Mouse (Mus musculus) liver, embryonic 11.5 days (tissue): ENCODE results near the gene Ptpra. TPM values are rescaled to one million over a fixed set of nuclear protein-coding genes. Genes with fewer than 3 reads are reported as not detected.
"Not testable (repeated sequence)": the region's sequence is repeated elsewhere in the genome, so short reads cannot be mapped to it uniquely, and the experiment has no call there.

Experiments
- ATAC-seq: fragments of 200-750 bp; cut with Nextera tagmentation; replicated peaks from 2 replicates; pipeline ENCODE4 v1.8.0; 2017; ENCODE audit warnings: moderate number of reproducible peaks, mild to moderate bottlenecking, moderate TSS enrichment, moderate library complexity; ENCODE audit not compliant: low FRiP score
- DNase-seq: peaks from one replicate; pipeline ENCODE4 v3.0.0-alpha.2; 2017; ENCODE audit warnings: low spot score
- H3K27ac ChIP-seq: fragments of 300-500 bp; sonication (generic); 2 replicates; pipeline ENCODE4 v1.5.1; 2014; ENCODE audit warnings: mild to moderate bottlenecking, low read depth, low read length, control low read depth
- H3K27me3 ChIP-seq: fragments of 300-500 bp; sonication (generic); replicated peaks from 2 replicates; pipeline ENCODE4 v1.6.1; 2014; ENCODE audit warnings: low read length, mixed read lengths; ENCODE audit not compliant: control insufficient read depth, insufficient read depth
- H3K36me3 ChIP-seq: fragments of 300-500 bp; sonication (generic); 2 replicates; pipeline ENCODE4 v1.6.1; 2014; ENCODE audit warnings: mild to moderate bottlenecking, low read length, moderate library complexity, mixed read lengths; ENCODE audit not compliant: control insufficient read depth, insufficient read depth
- H3K4me1 ChIP-seq: fragments of 300-500 bp; sonication (generic); replicated peaks from 2 replicates; pipeline ENCODE4 v1.6.1; 2014; ENCODE audit warnings: low read length, mixed read lengths; ENCODE audit not compliant: control insufficient read depth, insufficient read depth
- H3K4me2 ChIP-seq: fragments of 300-500 bp; sonication (generic); 2 replicates; pipeline ENCODE4 v1.6.1; 2014; ENCODE audit warnings: mild to moderate bottlenecking, control low read depth, moderate library complexity
- H3K4me3 ChIP-seq: fragments of 300-500 bp; sonication (generic); 2 replicates; pipeline ENCODE4 v1.5.1; 2014; ENCODE audit warnings: low read depth, low read length, control low read depth
- H3K9ac ChIP-seq: fragments of 300-500 bp; sonication (generic); 2 replicates; pipeline ENCODE4 v1.6.1; 2014; ENCODE audit warnings: low read depth, low read length, control low read depth
- H3K9me3 ChIP-seq: fragments of 300-500 bp; sonication (generic); 2 replicates; pipeline ENCODE4 v1.6.1; 2016; ENCODE audit warnings: low read length, inconsistent platforms, mixed read lengths; ENCODE audit not compliant: control insufficient read depth
- WGBS: fragments of 180-500 bp; shearing (Covaris S2); extraction: QIAGEN DNeasy Blood & Tissue Kit; methylation state at CpG from one replicate; pipeline ENCODE4 v1.1.7; 2014; 5-methylcytosine and 5-hydroxymethylcytosine counted together
- polyA plus RNA-seq: library from polyadenylated mRNA; unstranded; fragments of >200 nt; fragmentation: Nextera tagmentation; extraction: Ambion mirVana; gene quantifications from 2 replicates; pipeline ENCODE4 v1.2.1, GENCODE M21; 2014

Gene Ptpra
- polyA plus RNA-seq, 1 experiment from 2014 or later = 66.2 TPM

DNA sequence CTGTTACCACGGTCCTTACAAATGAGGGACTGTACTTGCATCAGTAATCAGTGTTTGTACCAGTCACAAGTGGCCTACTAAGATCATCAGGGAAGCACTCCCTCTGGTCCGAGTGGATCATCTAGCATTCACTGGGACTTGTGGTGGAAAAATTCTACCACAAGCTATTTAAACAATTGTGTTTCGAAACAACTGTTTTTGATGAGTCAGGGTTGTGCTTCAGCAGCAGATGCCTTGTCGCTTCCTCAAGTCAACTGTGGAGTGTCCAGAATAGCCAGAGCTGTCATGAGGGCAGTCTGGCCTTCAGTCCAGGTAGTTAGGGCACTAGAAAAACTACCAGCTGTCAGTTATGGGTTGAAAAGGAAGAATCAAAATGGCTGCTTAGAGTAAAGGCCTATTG lies 38.5 kb downstream of the Ptpra start:
- WGBS = 68% methylated on average over 4 of the region's 4 CpGs
- Histone ChIP-seq H3K4me2 (no peak overlapping the region), H3K36me3 (no peaks in the 10 kb centered on the region; the same call in 1 of the 2 replicates), H3K27me3 (no peaks in the 10 kb centered on the region), H3K9ac (no peak overlapping the region), H3K9me3 (no peaks in the 10 kb centered on the region), H3K4me3 (no peak overlapping the region), H3K27ac (no peak overlapping the region), H3K4me1 (no peaks in the 10 kb centered on the region)
- ATAC-seq (no peak), DNase-seq (no peak)

DNA sequence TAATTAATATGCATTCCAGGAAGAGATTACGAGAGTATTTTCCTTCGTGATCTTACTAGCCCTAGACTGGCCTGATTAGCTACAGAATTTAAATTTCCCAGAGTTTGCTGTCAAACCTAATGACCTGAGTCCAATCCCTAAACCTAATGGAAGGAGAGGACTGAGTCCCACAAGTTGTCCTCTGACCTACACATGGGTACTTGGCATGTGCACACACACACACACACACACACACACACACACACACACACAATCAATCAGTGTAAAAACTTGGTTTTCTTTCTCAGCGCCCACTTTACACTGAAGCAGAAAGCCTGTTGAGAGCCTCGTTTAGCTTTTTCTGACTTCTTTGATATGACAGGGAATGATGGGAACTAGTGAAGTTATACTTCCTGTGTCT lies 41.1 kb downstream of the Ptpra start:
- no peaks in the 10 kb centered on the region for H3K27me3 ChIP-seq
- 76% methylated on average over 4 of the region's 4 CpGs for WGBS
- H3K9me3 ChIP-seq = no peaks in the 10 kb centered on the region
- no peak overlapping the region for H3K4me3 ChIP-seq
- no peaks in the 10 kb centered on the region; the same call in 1 of the 2 replicates for H3K36me3 ChIP-seq
- no peak for DNase-seq
- H3K4me1 ChIP-seq = no peaks in the 10 kb centered on the region; the same call in 1 of the 2 replicates
- no peak overlapping the region for H3K9ac ChIP-seq
- no peak overlapping the region for H3K27ac ChIP-seq
- no peak for ATAC-seq
- no peak overlapping the region for H3K4me2 ChIP-seq

DNA sequence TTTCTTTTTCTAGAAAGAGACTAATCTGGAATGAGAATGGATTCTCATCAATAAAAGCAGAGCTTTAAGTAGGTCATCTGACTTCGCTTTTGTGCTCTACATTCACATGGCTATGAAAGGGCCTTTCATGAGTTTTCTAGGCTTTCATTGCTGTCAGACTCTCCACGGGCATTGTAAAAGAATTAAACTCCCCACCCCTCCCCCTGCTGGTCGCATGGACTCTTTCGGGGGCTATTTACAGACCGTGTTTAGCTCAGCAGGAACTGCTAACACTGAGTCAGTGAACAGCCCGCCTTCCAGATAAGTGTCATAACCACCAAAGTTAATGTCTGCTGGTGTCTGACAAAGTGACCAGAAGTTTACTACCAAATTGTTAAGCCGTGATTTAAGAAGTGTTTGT lies 41.5 kb downstream of the Ptpra start:
- WGBS = 33% methylated on average over 7 of the region's 7 CpGs
- no peak overlapping the region for H3K27ac ChIP-seq
- H3K4me3 ChIP-seq = no peak overlapping the region
- no peak overlapping the region for H3K9ac ChIP-seq
- no peak overlapping the region for H3K4me2 ChIP-seq
- no peaks in the 10 kb centered on the region for H3K27me3 ChIP-seq
- ATAC-seq = no peak
- no peaks in the 10 kb centered on the region for H3K9me3 ChIP-seq
- H3K36me3 ChIP-seq = no peaks in the 10 kb centered on the region; the same call in 1 of the 2 replicates
- H3K4me1 ChIP-seq = no peaks in the 10 kb centered on the region; the same call in 1 of the 2 replicates
- no peak for DNase-seq

GRCm38 (mm10) chr2:130495114-130495513 lies 45.0 kb downstream of the Ptpra start:
- H3K4me1 ChIP-seq, DNase-seq, H3K4me3 ChIP-seq, ATAC-seq, H3K9me3 ChIP-seq, H3K27ac ChIP-seq, H3K36me3 ChIP-seq, H3K27me3 ChIP-seq, H3K9ac ChIP-seq, H3K4me2 ChIP-seq: not testable (repeated sequence)
- WGBS = 79% methylated on average over 4 of the region's 4 CpGs

DNA sequence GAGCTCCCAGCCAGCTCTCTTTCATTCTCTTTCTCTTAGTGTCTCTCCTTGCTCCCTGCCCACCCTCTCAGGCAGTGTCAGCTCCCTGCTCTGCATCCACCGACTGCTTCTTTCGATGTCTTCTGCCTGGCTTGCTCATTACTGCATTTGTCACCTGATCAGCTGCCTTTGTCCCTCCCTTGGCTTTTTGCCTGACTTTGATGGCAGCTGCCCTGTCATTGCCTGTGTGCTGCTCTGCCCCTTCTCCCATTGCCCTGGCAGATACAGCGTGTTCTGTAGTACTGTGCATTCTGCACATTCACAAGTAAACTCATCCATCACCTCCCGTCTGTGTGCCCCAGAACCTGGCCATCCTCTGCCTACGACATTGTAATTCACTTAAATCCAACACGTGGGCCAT lies 46.0 kb downstream of the Ptpra start:
- no peak overlapping the region for H3K9ac ChIP-seq
- 65% methylated on average over 6 of the region's 6 CpGs for WGBS
- DNase-seq = no peak

DNA sequence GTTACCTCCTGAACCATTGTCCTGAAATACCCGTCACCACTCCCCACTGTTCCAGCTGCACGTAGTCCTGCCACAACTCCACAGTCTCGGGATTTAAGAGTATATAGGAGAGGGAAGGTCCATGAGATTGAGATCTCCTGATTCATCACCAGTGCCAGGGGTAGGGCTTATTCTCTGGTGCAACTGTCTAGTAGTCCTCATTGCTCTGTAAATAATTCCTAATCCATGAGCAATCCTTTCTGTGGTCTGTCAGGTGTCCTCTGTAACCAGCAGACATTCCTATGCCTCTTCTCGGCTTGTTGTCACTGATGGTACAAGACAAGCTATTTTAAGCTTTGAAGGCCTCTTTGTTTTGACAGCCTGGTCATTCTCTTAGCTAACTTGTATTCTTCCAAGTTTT lies 46.9 kb downstream of the Ptpra start:
- H3K9ac ChIP-seq = no peak overlapping the region
- H3K36me3 ChIP-seq = no peaks in the 10 kb centered on the region
- DNase-seq (no peak), ATAC-seq (no peak)
- no peak overlapping the region for H3K4me3 ChIP-seq
- H3K27ac ChIP-seq = no peak overlapping the region
- H3K9me3 ChIP-seq = no peaks in the 10 kb centered on the region
- H3K27me3 ChIP-seq = no peaks in the 10 kb centered on the region
- H3K4me2 ChIP-seq = no peak overlapping the region
- peaks cover 5% of the 10 kb centered on the region for H3K4me1 ChIP-seq
- 65% methylated on average over 4 of the region's 4 CpGs for WGBS

More for the DNA sequence above, 46.0 kb downstream of the Ptpra start:
- no peak for ATAC-seq
- Histone ChIP-seq H3K4me3 (no peak overlapping the region), H3K27ac (no peak overlapping the region), H3K4me1 (no peaks in the 10 kb centered on the region; the same call in 1 of the 2 replicates), H3K4me2 (no peak overlapping the region), H3K36me3 (no peaks in the 10 kb centered on the region), H3K27me3 (no peaks in the 10 kb centered on the region), H3K9me3 (no peaks in the 10 kb centered on the region)

DNA sequence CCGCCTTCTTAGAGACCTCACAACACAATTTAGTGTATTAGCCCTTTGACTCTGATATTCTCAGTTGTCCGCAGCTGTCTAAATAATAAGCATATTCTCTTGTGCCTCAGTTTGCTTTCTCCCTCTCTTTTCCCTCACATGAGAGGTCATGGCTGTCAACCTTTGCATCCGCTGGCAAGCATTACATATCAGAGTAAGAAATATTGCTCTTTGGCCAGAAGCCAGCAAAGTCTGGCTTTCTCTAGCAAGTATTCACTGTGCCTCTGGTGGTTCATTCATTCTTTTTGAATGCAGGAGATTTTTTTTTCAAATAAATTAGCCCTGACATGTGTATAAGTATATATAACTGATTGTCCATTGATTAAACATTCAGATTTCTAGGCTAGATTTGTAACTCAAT lies 49.5 kb downstream of the Ptpra start:
- H3K4me3 ChIP-seq = no peak overlapping the region
- ATAC-seq = no peak
- H3K27me3 ChIP-seq = no peaks in the 10 kb centered on the region
- H3K27ac ChIP-seq = no peak overlapping the region
- no peak overlapping the region for H3K9ac ChIP-seq
- no peak for DNase-seq
- no peaks in the 10 kb centered on the region for H3K36me3 ChIP-seq
- peaks cover 5% of the 10 kb centered on the region for H3K4me1 ChIP-seq
- no peaks in the 10 kb centered on the region for H3K9me3 ChIP-seq
- no peak overlapping the region for H3K4me2 ChIP-seq
- 83% methylated on average over 3 of the region's 3 CpGs for WGBS

DNA sequence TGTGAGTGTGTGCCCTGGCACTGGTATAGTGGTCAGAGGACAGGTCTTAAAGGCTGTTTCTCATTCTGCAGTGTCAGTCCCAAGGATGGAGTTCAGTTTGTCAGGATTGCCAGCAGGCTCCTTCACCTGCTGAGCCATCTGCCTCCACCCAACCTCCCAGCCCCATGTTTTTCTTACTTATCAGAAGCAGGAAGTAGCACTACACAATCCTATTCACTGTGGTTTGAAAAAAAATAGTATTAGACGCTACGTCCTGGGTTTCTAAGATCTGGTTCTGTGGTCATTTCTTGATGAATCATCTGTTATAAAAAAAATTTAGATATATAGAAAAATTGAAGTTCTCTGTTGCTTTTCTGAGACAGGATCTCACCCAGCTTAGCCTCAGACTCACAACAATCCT lies 51.5 kb downstream of the Ptpra start:
- no peak overlapping the region for H3K27ac ChIP-seq
- no peak for DNase-seq
- ATAC-seq = no peak
- no peak overlapping the region for H3K4me3 ChIP-seq
- no peak overlapping the region for H3K9ac ChIP-seq
- no peaks in the 10 kb centered on the region for H3K9me3 ChIP-seq
- peaks cover 5% of the 10 kb centered on the region for H3K4me1 ChIP-seq
- peaks cover 3% of the 10 kb centered on the region; the same call in 1 of the 2 replicates for H3K36me3 ChIP-seq
- no peaks in the 10 kb centered on the region for H3K27me3 ChIP-seq
- WGBS = 49% methylated on average over 2 of the region's 2 CpGs
- no peak overlapping the region for H3K4me2 ChIP-seq

GRCm38 (mm10) chr2:130511616-130512015 lies 61.5 kb downstream of the Ptpra start:
- peaks cover 10% of the 10 kb centered on the region for H3K36me3 ChIP-seq
- not testable (repeated sequence) for ATAC-seq, H3K4me1 ChIP-seq, DNase-seq, H3K9me3 ChIP-seq, H3K4me3 ChIP-seq, H3K27ac ChIP-seq, H3K4me2 ChIP-seq, H3K27me3 ChIP-seq, H3K9ac ChIP-seq
- 93% methylated on average over 4 of the region's 5 CpGs for WGBS
